Mouse (Mus musculus): ENCODE measurements around the gene Tstd2.

Tstd2 gene

DNA sequence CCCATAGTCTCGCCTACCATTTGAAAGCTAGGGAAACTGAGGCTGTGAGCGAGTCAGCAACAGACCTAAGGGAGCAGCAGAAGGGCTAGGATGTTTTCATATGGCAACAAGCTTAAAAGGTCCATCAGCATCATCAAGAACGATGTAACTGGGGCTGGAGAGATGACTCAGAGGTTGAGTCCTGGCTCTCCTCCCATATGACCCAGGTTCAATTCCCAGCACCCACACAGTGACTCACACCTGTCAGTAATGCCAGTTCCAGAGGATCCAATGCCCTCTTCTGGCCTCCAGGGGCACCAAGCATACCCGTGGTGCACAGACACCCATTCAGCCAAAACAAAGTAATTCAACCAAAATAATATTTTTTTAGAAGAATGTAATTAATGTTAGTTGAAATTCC, 58.2 kb downstream of the Tstd2 start:
- no peak for DNase-seq

DNA sequence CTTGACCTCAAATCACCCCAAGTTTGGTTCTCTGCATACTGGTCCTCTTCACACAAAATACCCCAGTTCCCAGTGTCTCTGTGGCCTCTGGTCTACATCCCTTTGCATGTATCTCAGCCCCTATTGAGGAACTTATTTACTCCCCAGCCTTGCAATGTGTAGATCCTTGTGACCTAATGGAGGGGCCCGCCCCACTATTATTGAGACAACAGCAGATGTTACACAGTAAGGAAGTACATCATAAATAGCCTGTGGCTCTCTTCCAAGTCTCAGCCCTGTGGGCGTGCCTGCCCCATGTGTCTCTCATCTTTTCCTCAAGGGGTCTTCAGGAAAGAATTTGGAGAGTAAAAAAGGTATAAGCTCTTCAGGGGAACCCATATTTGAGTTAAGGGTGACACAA, 61.6 kb downstream of the Tstd2 start:
- no peak for DNase-seq

DNA sequence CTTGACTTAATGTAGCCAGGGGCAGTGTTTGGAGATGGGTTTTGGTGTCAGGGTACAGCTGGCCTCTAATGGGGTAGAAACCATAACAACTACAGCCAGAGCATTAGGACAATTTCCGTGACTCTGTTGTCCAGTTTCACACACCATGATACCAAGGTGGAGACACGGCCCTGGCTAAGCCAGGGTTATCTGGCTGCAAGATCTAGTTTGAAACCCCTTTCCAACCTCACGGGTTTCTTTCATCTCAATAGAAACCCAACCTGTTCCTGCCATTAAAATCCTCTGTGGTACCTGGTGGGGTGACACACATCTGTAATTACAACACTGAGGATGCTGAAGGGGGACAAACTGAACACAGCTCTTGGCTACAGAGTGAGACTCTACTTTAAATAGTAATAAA, 62.8 kb downstream of the Tstd2 start:
- DNase-seq = no peak

DNA sequence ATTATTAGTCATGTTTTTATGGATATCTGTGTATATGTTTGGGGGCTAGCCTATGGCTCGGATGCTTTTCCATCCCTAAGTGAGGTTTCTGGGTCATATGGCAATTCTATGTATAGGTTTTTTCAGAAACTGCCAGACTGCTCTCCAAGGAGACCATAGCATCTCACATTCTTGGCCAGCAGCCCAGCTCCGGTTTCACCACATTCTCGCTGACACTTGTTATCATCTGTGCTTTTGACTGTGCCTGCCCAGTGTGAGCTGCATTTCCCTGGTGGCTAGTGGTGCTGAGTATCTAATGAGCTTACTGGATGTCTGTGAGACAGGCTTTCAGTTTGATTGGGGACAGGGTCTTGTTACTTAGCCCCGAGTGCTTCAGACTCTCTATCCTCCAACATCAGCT, 64.8 kb downstream of the Tstd2 start:
- DNase-seq = no peak

DNA sequence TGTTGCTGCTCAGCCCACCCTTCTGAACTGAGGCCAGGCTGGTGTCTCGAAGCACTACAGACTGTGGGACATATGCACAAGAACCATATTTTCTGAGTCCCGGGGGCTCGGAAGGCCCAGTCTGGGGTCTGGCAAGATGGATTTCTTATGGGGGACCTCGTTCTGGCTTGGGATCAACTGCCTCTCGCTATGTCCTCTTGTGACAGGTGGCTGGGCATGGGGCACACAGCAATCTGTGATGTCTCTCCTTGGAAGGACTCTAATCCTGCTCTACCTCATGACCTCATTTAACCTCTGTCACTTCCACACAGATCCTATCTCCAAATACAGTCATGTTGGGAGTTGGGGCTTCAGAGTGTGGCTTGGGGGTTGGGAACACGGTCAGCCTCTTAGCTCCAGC, 65.9 kb downstream of the Tstd2 start:
- no peak for DNase-seq

DNA sequence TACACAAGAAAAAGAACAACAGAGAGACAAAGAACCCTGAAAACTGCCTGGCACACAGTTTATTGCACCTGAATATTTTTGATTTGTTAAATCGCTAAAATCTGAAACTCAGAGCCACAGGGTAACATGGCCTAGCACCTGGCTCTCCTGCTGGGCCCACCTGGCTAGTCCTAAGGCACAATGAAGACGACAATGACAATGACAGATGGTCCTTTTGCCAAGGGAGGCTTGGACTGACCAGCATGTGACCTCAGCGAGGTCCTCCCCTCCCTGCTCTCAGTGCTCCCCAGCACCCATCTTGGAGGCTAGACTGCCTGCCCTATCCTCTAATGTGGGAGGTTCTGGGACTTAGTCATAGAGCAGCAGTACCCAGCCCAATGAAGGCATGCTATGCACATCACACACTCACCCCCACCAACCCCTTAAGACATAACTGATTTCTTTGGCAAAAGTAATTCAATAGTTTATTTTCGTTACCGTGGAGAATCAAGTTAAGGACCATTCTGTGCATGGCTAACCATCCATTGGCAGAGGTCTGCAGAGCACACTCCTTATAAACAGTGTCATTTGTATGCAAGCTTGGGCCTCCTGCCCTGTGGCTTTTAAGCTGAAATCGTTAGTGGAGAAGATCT, 68.5 kb downstream of the Tstd2 start:
- no peak for DNase-seq

DNA sequence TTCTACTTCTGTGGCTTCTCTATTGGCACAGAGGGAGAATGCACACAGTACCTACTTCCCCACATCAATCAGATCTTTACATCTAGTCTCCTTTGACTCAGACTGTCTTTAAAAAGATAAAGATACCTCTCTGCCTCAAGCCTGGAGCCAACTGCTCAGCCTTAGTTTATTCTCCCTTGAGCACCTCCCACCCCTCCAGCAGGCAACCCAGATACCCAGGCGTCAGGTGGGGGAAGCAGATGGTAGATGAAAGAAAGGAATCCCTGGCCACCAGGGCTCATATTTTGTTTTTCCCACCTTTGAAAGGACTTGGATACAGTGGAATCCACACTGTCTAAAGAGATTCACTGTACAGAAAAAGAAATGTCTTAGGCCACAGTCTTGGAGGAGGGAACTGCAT, 69.9 kb downstream of the Tstd2 start:
- no peak for DNase-seq

DNA sequence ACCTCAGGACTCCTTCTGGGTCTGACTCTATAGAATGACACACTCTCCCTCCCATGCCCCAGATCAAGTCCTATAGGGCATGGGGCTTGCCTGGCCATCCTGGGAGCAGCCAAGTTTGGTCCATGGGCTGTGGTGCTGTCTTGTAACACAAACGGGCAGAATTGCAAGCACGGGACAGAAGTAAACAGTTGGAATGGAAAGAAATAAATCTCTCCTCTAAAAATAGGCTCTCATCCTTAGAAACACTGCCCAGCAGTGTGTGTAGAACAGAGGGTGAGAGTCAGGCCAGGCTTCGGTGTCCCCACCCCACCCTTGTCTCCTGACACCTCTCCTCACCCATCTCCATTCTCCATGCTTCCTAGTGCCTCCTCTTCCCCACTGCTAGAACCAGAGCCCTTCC, 70.4 kb downstream of the Tstd2 start:
- DNase-seq = no peak

DNA sequence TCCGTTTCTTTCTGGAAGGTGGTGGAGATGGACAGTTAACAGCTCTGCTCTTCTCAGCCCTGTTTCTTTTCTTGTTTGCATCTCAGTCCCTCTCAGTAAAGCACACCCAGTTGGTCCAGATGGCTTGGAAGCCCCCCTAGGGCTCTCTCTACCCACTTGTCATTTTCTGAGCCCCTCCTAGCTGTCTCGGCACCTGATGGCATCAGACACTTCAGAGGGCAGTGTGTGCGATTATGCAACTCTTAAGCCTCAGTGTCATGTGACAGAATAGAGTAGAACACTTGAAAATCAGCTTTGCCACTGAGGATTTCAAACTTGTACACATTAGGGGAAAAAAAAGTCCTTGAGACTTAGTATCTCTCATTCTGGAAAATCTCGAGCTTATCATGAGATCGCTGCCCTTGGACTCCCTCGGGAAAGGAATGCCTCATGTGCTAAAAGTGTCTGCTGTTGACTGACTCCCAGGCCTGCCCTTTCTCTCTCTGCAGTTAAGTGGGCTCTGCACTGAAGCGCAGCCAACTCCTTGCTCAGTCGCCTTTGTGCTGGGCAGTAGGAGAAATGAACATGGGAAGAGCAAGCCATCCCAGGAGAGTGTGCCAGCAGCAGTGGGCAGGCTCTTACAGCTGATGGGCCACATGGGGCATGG, 72.7 kb downstream of the Tstd2 start:
- no peak for DNase-seq

DNA sequence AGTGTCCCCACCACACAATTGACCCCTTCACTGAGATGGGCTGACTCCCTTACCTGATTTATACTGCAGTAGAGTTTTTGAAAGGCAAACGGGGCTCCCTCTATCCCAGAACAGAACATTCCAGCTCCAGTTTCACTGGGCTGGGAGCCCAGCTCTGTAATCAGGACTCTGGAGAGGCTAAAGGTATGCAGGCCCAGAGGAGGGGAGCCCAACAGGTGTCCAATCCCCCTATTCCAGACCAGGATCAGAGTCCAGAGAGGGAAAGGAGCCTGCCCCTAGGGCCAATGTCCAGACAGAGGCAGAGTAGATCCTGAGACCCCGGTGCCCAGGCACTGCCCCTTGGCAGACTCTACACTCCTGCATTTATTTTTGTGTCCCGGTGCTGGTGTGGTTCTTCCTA, 73.5 kb downstream of the Tstd2 start:
- no peak for DNase-seq
